Mouse (Mus musculus): ENCODE measurements at regions not wholly inside any gene's neighbourhood (a gene's known extent, or its start where the extent isn't known, plus 50 kb on each side); places are given as distances from the start of the nearest gene placed in this dataset.

DNA sequence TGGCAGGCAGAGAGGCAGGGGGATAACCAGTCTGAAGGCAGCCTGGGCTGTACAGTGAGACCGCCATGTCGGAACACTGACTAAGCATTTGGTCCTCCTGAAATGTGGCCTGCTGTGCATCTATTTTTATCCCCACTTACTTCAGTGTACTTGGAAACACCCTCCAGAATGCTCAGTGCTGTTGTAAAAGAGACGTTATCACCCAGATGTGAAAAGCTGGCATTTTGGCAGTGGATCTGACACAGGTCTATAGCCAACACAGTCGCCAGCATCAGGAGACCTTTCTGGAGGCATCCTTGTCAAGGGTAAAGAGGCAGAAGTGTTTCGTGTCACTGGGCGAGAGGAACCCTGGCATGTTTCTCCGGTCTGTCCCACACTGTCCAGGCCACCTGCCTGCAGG lies 122.1 kb upstream of the Slc35f3 start:
- Histone ChIP-seq H3K36me3 (ENCODE audit: insufficient read depth, low read length) (no peaks in the 10 kb centered on the region), H3K4me2 (replicated peaks; ENCODE audit: low read depth, low read length) (no peak overlapping the region), H3K9ac (replicated peaks; ENCODE audit: low read length) (no peak overlapping the region), H3K27me3 (ENCODE audit: insufficient read depth, low read length) (no peaks in the 10 kb centered on the region), H3K4me3 (ENCODE audit: low read length) (no peak overlapping the region), H3K4me1 (ENCODE audit: insufficient read depth, low read length) (peaks cover 9% of the 10 kb centered on the region; the same call in 1 of the 2 replicates), H3K9me3 (ENCODE audit: low read length) (no peaks in the 10 kb centered on the region; the same call in 1 of the 2 replicates), H3K27ac (ENCODE audit: low read length) (no peak overlapping the region)
- 91% methylated on average over 7 of the region's 7 CpGs for WGBS
- ATAC-seq (ENCODE audit: low FRiP score, low TSS enrichment) = no peak

- H3K36me3 ChIP-seq (ENCODE audit: insufficient read depth, low read length) = no peaks in the 10 kb centered on the region
- H3K9ac ChIP-seq (replicated peaks; ENCODE audit: low read length) = no peak overlapping the region
- H3K4me3 ChIP-seq (ENCODE audit: low read length) = no peak overlapping the region
- no peak overlapping the region for H3K27ac ChIP-seq (ENCODE audit: low read length)
- H3K4me1 ChIP-seq (ENCODE audit: insufficient read depth, low read length) = peaks cover 9% of the 10 kb centered on the region; the same call in 1 of the 2 replicates
- no peak overlapping the region for H3K4me2 ChIP-seq (replicated peaks; ENCODE audit: low read depth, low read length)
- no peak for ATAC-seq (ENCODE audit: low FRiP score, low TSS enrichment)
- 63% methylated on average over 10 of the region's 10 CpGs for WGBS
- H3K9me3 ChIP-seq (ENCODE audit: low read length) = no peaks in the 10 kb centered on the region; the same call in 1 of the 2 replicates
- H3K27me3 ChIP-seq (ENCODE audit: insufficient read depth, low read length) = no peaks in the 10 kb centered on the region
These were observed 120.5 kb upstream of the Slc35f3 start for GRCm38 (mm10) chr8:126177855-126178254.

DNA sequence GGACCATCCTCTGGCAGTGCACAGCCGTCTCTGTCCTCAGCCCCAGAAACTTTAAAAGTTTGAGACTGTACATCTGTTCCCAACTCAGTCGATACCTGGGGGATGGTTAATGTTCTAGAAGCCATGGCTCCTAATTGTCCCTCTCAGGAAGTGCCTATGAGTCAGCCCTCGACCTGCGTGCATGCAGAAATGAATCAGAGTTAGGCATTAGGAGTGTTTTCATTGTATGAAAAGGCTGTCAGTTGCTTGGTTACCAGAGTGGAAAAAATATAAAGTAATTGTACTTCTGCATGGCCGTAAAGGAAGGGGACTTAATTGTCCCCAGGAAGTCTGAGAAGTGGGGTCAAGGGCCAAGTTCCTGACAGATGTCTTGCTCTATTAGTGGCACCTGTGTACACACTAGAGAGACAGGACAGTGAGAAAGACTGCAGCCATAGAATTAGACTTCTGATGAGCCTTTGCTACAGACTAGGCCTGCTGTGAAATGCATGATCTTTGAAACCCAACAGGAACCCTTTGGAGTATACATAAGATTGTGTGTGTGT lies 109.5 kb upstream of the Slc35f3 start:
- Histone ChIP-seq H3K4me2 (replicated peaks; ENCODE audit: low read depth, low read length) (no peak overlapping the region), H3K4me1 (ENCODE audit: insufficient read depth, low read length) (no peaks in the 10 kb centered on the region), H3K36me3 (ENCODE audit: insufficient read depth, low read length) (no peaks in the 10 kb centered on the region), H3K9ac (replicated peaks; ENCODE audit: low read length) (no peak overlapping the region), H3K27me3 (ENCODE audit: insufficient read depth, low read length) (no peaks in the 10 kb centered on the region), H3K4me3 (ENCODE audit: low read length) (no peak overlapping the region), H3K9me3 (ENCODE audit: low read length) (peaks cover 9% of the 10 kb centered on the region; the same call in 1 of the 2 replicates), H3K27ac (ENCODE audit: low read length) (no peak overlapping the region)
- 20% methylated on average over 5 of the region's 5 CpGs for WGBS
- ATAC-seq (ENCODE audit: low FRiP score, low TSS enrichment) = no peak

DNA sequence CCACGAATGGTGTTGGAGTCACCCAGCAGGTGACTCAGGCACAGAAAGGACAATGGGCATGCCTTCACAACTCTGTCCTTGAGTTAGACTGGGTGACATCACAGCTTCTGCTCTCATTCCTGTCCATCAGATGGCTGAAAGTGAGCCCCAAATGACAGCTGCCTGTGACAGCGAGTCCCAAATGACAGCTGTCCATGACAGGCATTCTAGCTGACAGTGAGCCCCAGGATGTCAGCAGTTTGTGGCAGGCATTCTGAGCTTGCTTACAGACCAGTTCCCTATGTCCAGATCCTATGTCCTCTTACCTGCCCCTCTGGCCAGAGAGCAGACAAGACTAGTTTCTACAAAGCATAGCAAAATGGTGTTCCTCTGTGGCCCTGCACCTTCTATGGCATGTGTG lies 102.7 kb upstream of the Slc35f3 start:
- no peak overlapping the region for H3K4me3 ChIP-seq (ENCODE audit: low read length)
- H3K36me3 ChIP-seq (ENCODE audit: insufficient read depth, low read length) = no peaks in the 10 kb centered on the region
- no peak for ATAC-seq (ENCODE audit: low FRiP score, low TSS enrichment)
- H3K27me3 ChIP-seq (ENCODE audit: insufficient read depth, low read length) = no peaks in the 10 kb centered on the region
- H3K9ac ChIP-seq (replicated peaks; ENCODE audit: low read length) = no peak overlapping the region
- no peaks in the 10 kb centered on the region for H3K4me1 ChIP-seq (ENCODE audit: insufficient read depth, low read length)
- H3K27ac ChIP-seq (ENCODE audit: low read length) = no peak overlapping the region
- H3K4me2 ChIP-seq (replicated peaks; ENCODE audit: low read depth, low read length) = no peak overlapping the region
- WGBS = 83% methylated on average over 2 of the region's 2 CpGs
- H3K9me3 ChIP-seq (ENCODE audit: low read length) = peaks cover 9% of the 10 kb centered on the region; the same call in 1 of the 2 replicates

- no peaks in the 10 kb centered on the region for H3K4me1 ChIP-seq (ENCODE audit: insufficient read depth, low read length)
- H3K9ac ChIP-seq (replicated peaks; ENCODE audit: low read length) = no peak overlapping the region
- H3K27me3 ChIP-seq (ENCODE audit: insufficient read depth, low read length) = no peaks in the 10 kb centered on the region
- WGBS = 84% methylated on average over 8 of the region's 8 CpGs
- no peak for ATAC-seq (ENCODE audit: low FRiP score, low TSS enrichment)
- H3K9me3 ChIP-seq (ENCODE audit: low read length) = 0 out of 2 replicates have a peak, but pooled peaks cover 4% of the 10 kb centered on the region
- no peaks in the 10 kb centered on the region for H3K36me3 ChIP-seq (ENCODE audit: insufficient read depth, low read length)
- H3K4me3 ChIP-seq (ENCODE audit: low read length) = no peak overlapping the region
- no peak overlapping the region for H3K27ac ChIP-seq (ENCODE audit: low read length)
- no peak overlapping the region for H3K4me2 ChIP-seq (replicated peaks; ENCODE audit: low read depth, low read length)
These were observed 87.8 kb upstream of the Slc35f3 start for GRCm38 (mm10) chr8:126210561-126210960.

DNA sequence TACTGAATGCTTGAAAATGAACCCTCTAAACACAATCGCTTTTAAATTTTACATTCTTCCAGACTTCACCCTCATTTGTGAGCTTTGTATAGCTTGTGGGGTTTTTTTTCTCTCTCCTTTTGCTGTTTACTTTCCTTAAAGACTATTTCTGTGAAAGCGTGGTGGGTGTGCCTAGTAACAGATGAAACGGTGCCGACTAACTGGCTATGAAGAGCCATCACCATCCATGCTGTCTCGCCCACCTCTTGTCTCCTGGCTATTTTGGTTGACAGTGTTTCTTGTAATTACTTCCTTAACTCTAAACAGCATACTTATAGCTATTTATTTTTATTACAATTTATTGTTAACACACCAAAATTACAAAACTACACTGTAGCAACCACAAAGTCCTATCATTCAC lies 85.6 kb upstream of the Slc35f3 start:
- Histone ChIP-seq H3K9ac (replicated peaks; ENCODE audit: low read length) (no peak overlapping the region), H3K4me2 (replicated peaks; ENCODE audit: low read depth, low read length) (no peak overlapping the region), H3K9me3 (ENCODE audit: low read length) (no peaks in the 10 kb centered on the region), H3K4me3 (ENCODE audit: low read length) (no peak overlapping the region), H3K4me1 (ENCODE audit: insufficient read depth, low read length) (no peaks in the 10 kb centered on the region), H3K27ac (ENCODE audit: low read length) (no peak overlapping the region), H3K36me3 (ENCODE audit: insufficient read depth, low read length) (no peaks in the 10 kb centered on the region), H3K27me3 (ENCODE audit: insufficient read depth, low read length) (no peaks in the 10 kb centered on the region)
- 87% methylated on average over 5 of the region's 5 CpGs for WGBS
- no peak for ATAC-seq (ENCODE audit: low FRiP score, low TSS enrichment)

GRCm38 (mm10) chr8:126214571-126214970 lies 83.8 kb upstream of the Slc35f3 start:
- Histone ChIP-seq H3K36me3 (ENCODE audit: insufficient read depth, low read length) (no peaks in the 10 kb centered on the region), H3K4me2 (replicated peaks; ENCODE audit: low read depth, low read length) (no peak overlapping the region), H3K27me3 (ENCODE audit: insufficient read depth, low read length) (no peaks in the 10 kb centered on the region), H3K27ac (ENCODE audit: low read length) (no peak overlapping the region), H3K9me3 (ENCODE audit: low read length) (no peaks in the 10 kb centered on the region), H3K9ac (replicated peaks; ENCODE audit: low read length) (no peak overlapping the region), H3K4me1 (ENCODE audit: insufficient read depth, low read length) (no peaks in the 10 kb centered on the region), H3K4me3 (ENCODE audit: low read length) (no peak overlapping the region)
- no peak for ATAC-seq (ENCODE audit: low FRiP score, low TSS enrichment)
- 88% methylated on average over 1 of the region's 1 CpGs for whole genome bisulfite sequencing

DNA sequence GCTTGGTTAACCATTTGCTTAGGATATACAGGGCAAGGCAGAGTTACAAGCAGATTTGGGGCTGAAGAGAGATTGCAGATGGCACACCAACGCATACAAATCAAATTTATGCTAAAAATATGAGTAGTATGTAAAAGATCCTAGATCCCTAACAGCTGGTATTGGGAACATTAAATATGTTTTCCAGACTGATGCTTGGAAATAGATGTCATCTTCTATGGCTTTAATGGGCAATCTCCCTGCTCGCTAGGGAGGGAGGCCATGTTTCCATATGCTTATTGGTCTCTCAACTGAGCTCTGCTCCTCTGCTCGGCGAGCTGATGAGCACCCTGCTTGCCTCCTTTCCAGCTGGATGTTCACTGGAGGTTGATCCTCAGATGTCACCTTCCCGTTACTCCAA lies 82.0 kb upstream of the Slc35f3 start:
- Histone ChIP-seq H3K9ac (replicated peaks; ENCODE audit: low read length) (no peak overlapping the region), H3K4me2 (replicated peaks; ENCODE audit: low read depth, low read length) (no peak overlapping the region), H3K9me3 (ENCODE audit: low read length) (no peaks in the 10 kb centered on the region), H3K4me3 (ENCODE audit: low read length) (no peak overlapping the region), H3K27ac (ENCODE audit: low read length) (no peak overlapping the region), H3K4me1 (ENCODE audit: insufficient read depth, low read length) (no peaks in the 10 kb centered on the region), H3K36me3 (ENCODE audit: insufficient read depth, low read length) (no peaks in the 10 kb centered on the region), H3K27me3 (ENCODE audit: insufficient read depth, low read length) (no peaks in the 10 kb centered on the region)
- ATAC-seq (ENCODE audit: low FRiP score, low TSS enrichment) = no peak
- WGBS = 68% methylated on average over 5 of the region's 5 CpGs

DNA sequence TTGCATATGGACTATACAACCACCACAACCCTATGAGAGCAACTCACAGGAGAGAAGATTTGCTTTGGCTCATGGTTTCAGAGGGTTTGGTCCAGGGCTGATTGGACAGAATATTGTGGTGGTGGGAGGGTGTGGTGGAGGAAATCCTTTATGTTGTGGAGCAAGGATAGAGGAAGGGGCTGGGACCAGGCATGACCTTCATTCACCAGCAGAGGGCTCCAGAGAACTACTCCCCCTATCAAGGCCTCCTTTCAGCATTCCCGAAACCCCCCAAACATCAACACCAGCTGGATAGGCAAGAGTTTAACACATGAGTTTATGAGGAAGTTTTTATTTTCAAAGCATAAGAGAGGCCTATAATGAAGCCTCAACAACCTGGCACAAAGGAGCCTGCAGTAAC lies 76.7 kb upstream of the Slc35f3 start:
- Histone ChIP-seq H3K4me3 (ENCODE audit: low read length) (no peak overlapping the region), H3K36me3 (ENCODE audit: insufficient read depth, low read length) (no peaks in the 10 kb centered on the region), H3K4me1 (ENCODE audit: insufficient read depth, low read length) (no peaks in the 10 kb centered on the region), H3K9me3 (ENCODE audit: low read length) (no peaks in the 10 kb centered on the region), H3K4me2 (replicated peaks; ENCODE audit: low read depth, low read length) (no peak overlapping the region), H3K27me3 (ENCODE audit: insufficient read depth, low read length) (no peaks in the 10 kb centered on the region), H3K9ac (replicated peaks; ENCODE audit: low read length) (no peak overlapping the region), H3K27ac (ENCODE audit: low read length) (no peak overlapping the region)
- no peak for ATAC-seq (ENCODE audit: low FRiP score, low TSS enrichment)
- 58% methylated on average over 1 of the region's 1 CpGs for WGBS

DNA sequence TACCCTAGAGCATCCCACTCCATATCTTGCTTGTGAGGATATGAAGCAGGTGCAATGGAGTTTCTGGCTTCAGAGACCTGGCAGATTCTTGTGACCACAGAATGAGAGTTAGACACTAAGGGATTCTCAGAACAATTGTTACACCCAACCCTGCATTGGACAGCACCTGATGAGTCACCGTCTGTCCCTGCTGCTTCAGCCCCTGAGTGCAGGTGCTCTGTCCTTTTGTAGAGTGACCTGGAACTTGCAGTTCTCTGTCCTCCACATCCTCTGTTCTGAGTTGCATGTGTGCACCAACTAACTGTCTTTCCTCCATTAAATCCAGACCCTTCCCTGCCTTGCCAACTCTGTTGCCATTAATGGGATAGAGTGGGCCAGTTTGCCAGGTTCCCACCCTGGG lies 66.6 kb upstream of the Slc35f3 start:
- no peaks in the 10 kb centered on the region for H3K9me3 ChIP-seq (ENCODE audit: low read length)
- H3K4me1 ChIP-seq (ENCODE audit: insufficient read depth, low read length) = peaks cover 4% of the 10 kb centered on the region; the same call in 1 of the 2 replicates
- H3K4me2 ChIP-seq (replicated peaks; ENCODE audit: low read depth, low read length) = no peak overlapping the region
- H3K36me3 ChIP-seq (ENCODE audit: insufficient read depth, low read length) = no peaks in the 10 kb centered on the region
- WGBS = 89% methylated on average over 1 of the region's 1 CpGs
- no peak overlapping the region for H3K27ac ChIP-seq (ENCODE audit: low read length)
- no peaks in the 10 kb centered on the region for H3K27me3 ChIP-seq (ENCODE audit: insufficient read depth, low read length)
- no peak overlapping the region for H3K4me3 ChIP-seq (ENCODE audit: low read length)
- H3K9ac ChIP-seq (replicated peaks; ENCODE audit: low read length) = no peak overlapping the region
- ATAC-seq (ENCODE audit: low FRiP score, low TSS enrichment) = no peak

All from kidney, embryonic 16.5 days (tissue).